Mouse (Mus musculus) heart, embryonic 14.5 days (tissue): ENCODE data around the gene Inpp4b. TPM values are rescaled to one million over a fixed set of nuclear protein-coding genes. Genes with fewer than 3 reads are reported as not detected.

Experiments used
- ATAC-seq: fragments of 200-750 bp; cut with Nextera tagmentation; 2 replicates; pipeline ENCODE4 v1.8.0; 2017; ENCODE audit warnings: low read depth, moderate TSS enrichment; ENCODE audit not compliant: insufficient number of reproducible peaks, insufficient read depth, low FRiP score
- H3K27ac ChIP-seq, 2 experiments: fragments of 200-500 bp in 1 of 2; fragments of 300-500 bp in 1 of 2; sonication (generic) in 1 of 2; replicated peaks in 1 of 2; 2 replicates each; pipeline ENCODE4 v1.5.1; 2012 to 2014; ENCODE audit warnings: low read depth in 2 of 2, low read length in 2 of 2, control low read depth in 1 of 2, mild to moderate bottlenecking in 1 of 2, mixed read lengths in 1 of 2; ENCODE audit not compliant: control insufficient read depth in 1 of 2, insufficient read depth in 1 of 2
- H3K27me3 ChIP-seq: fragments of 300-500 bp; sonication (generic); 2 replicates; pipeline ENCODE4 v1.6.1; 2014; ENCODE audit warnings: mild to moderate bottlenecking, low read length, control low read depth; ENCODE audit not compliant: control insufficient read depth, insufficient read depth
- H3K36me3 ChIP-seq: fragments of 300-500 bp; sonication (generic); 2 replicates; pipeline ENCODE4 v1.6.1; 2014; ENCODE audit warnings: mild to moderate bottlenecking, control low read depth, low read length, mixed read lengths; ENCODE audit not compliant: control insufficient read depth, insufficient read depth
- H3K4me1 ChIP-seq, 2 experiments: fragments of 200-500 bp in 1 of 2; fragments of 300-500 bp in 1 of 2; sonication (generic) in 1 of 2; 2 replicates each; pipeline ENCODE4 v1.6.1; 2012 to 2014; ENCODE audit warnings: low read length in 2 of 2, control low read depth in 1 of 2, mixed read lengths in 1 of 2; ENCODE audit not compliant: control insufficient read depth in 2 of 2, insufficient read depth in 2 of 2
- H3K4me2 ChIP-seq: fragments of 300-500 bp; sonication (generic); 2 replicates; pipeline ENCODE4 v1.6.1; 2014; ENCODE audit warnings: mild to moderate bottlenecking, low read length
- H3K4me3 ChIP-seq, 2 experiments: fragments of 200-500 bp in 1 of 2; fragments of 300-500 bp in 1 of 2; sonication (generic) in 1 of 2; 2 replicates each; pipeline ENCODE4 v1.5.1; 2012 to 2014; ENCODE audit warnings: low read length in 2 of 2, mild to moderate bottlenecking in 2 of 2, control low read depth in 1 of 2, low read depth in 1 of 2, moderate library complexity in 1 of 2; ENCODE audit not compliant: control insufficient read depth in 1 of 2, insufficient read depth in 1 of 2
- H3K9ac ChIP-seq: fragments of 300-500 bp; sonication (generic); 2 replicates; pipeline ENCODE4 v1.6.1; 2014; ENCODE audit warnings: mild to moderate bottlenecking, low read length
- H3K9me3 ChIP-seq: fragments of 300-500 bp; sonication (generic); 2 replicates; pipeline ENCODE4 v1.6.1; 2016; ENCODE audit warnings: low read length, control low read depth; ENCODE audit not compliant: control insufficient read depth
- WGBS: fragments of 180-500 bp; shearing (Covaris S2); extraction: QIAGEN DNeasy Blood & Tissue Kit; methylation state at CpG from one replicate; pipeline ENCODE4 v1.1.7; 2014; 5-methylcytosine and 5-hydroxymethylcytosine counted together
- polyA plus RNA-seq: library from polyadenylated mRNA; unstranded; fragments of >200 nt; fragmentation: Nextera tagmentation; extraction: Ambion mirVana; gene quantifications from 2 replicates; pipeline ENCODE4 v1.2.1, GENCODE M21; 2014

The Inpp4b gene
- polyA plus RNA-seq, 1 experiment from 2014 or later, result 15.7 TPM

GRCm38 (mm10) chr8:81466776-81467175 is 124.4 kb downstream of the Inpp4b start:
- H3K9me3 ChIP-seq, result no peaks in the 10 kb centered on the region
- H3K9ac ChIP-seq, result no peak overlapping the region
- no peak overlapping the region for H3K27ac ChIP-seq
- 66% methylated on average over 2 of the region's 2 CpGs for WGBS
- no peak overlapping the region for H3K4me3 ChIP-seq
- no peaks in the 10 kb centered on the region for H3K36me3 ChIP-seq
- H3K4me1 ChIP-seq, result no peaks in the 10 kb centered on the region
- ATAC-seq, result no peak
- no peak overlapping the region for H3K4me2 ChIP-seq
- H3K27me3 ChIP-seq, result no peaks in the 10 kb centered on the region

GRCm38 (mm10) chr8:81478674-81479073 is 136.3 kb downstream of the Inpp4b start:
- no peak for ATAC-seq
- Histone ChIP-seq H3K4me1 (no peaks in the 10 kb centered on the region), H3K27ac (no peak overlapping the region), H3K9ac (no peak overlapping the region), H3K36me3 (no peaks in the 10 kb centered on the region), H3K4me3 (no peak overlapping the region), H3K9me3 (no peaks in the 10 kb centered on the region), H3K4me2 (no peak overlapping the region), H3K27me3 (no peaks in the 10 kb centered on the region)
- 28% methylated on average over 3 of the region's 3 CpGs for WGBS

DNA sequence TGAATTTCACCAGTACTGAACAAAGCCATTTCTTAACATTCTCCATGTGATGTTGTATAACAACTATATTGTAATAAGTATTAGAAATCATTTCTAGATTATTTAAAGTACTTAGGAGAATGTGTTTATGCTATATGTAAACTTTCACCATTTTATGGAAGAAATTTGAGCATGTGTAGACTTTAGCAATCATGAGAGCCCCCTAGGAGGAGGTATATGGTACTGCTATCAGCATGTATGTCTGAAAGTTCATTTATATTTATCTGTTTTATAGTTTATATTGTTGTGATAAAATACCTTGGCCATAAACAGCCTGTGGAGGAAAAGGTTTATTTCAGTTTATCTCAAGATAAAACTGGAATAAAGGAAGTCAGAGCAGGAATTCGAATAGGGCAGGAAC is 141.5 kb downstream of the Inpp4b start:
- 67% methylated on average over 1 of the region's 1 CpGs for WGBS
- no peaks in the 10 kb centered on the region for H3K27me3 ChIP-seq
- ATAC-seq, result no peak
- no peak overlapping the region for H3K4me3 ChIP-seq
- no peaks in the 10 kb centered on the region for H3K9me3 ChIP-seq
- H3K4me1 ChIP-seq, result no peaks in the 10 kb centered on the region
- no peak overlapping the region for H3K27ac ChIP-seq
- H3K4me2 ChIP-seq, result no peak overlapping the region
- H3K36me3 ChIP-seq, result no peaks in the 10 kb centered on the region
- H3K9ac ChIP-seq, result no peak overlapping the region

DNA sequence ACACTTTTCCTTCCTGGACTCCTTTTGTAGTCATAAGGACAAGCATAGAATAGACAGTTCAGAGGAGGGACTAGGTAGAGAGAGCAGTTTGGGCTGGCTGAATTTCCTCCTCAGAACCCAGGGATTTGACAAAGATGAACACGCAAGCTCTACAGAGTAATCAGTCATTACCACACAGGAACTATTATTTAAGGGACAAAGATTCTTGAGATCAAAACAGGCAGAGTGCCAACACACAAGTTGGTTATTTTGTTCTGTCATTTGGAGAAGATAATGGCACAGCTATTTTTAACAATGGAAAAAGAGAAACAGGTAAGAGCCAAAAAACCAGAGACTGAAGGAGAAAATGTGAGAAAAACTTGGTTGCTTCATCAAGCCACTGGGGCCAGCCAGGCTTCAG is 143.3 kb downstream of the Inpp4b start:
- no peak for ATAC-seq
- H3K4me3 ChIP-seq, result no peak overlapping the region
- H3K4me2 ChIP-seq, result no peak overlapping the region
- H3K36me3 ChIP-seq, result no peaks in the 10 kb centered on the region
- H3K9me3 ChIP-seq, result no peaks in the 10 kb centered on the region
- no peak overlapping the region for H3K27ac ChIP-seq
- H3K27me3 ChIP-seq, result no peaks in the 10 kb centered on the region
- 60% methylated on average over 1 of the region's 1 CpGs for WGBS
- no peaks in the 10 kb centered on the region for H3K4me1 ChIP-seq
- H3K9ac ChIP-seq, result no peak overlapping the region

GRCm38 (mm10) chr8:81489894-81490661 is 147.7 kb downstream of the Inpp4b start:
- Histone ChIP-seq H3K36me3 (no peaks in the 10 kb centered on the region), H3K9me3 (no peaks in the 10 kb centered on the region), H3K27me3 (no peaks in the 10 kb centered on the region), H3K27ac (no peak overlapping the region), H3K4me2 (no peak overlapping the region), H3K9ac (no peak overlapping the region), H3K4me1 (no peaks in the 10 kb centered on the region), H3K4me3 (no peak overlapping the region)
- ATAC-seq, result no peak
- WGBS, result 86% methylated on average over 2 of the region's 2 CpGs

GRCm38 (mm10) chr8:81491097-81491705 is 148.8 kb downstream of the Inpp4b start:
- Histone ChIP-seq H3K27ac (no peak overlapping the region), H3K9me3 (no peaks in the 10 kb centered on the region)
- WGBS, result 58% methylated on average over 2 of the region's 2 CpGs

GRCm38 (mm10) chr8:81491706-81492204 is 149.4 kb downstream of the Inpp4b start:
- WGBS, result 65% methylated on average over 3 of the region's 3 CpGs
- no peak for ATAC-seq
- Histone ChIP-seq H3K27ac (no peak overlapping the region), H3K4me3 (no peak overlapping the region), H3K4me2 (no peak overlapping the region), H3K27me3 (no peaks in the 10 kb centered on the region), H3K9ac (no peak overlapping the region), H3K36me3 (no peaks in the 10 kb centered on the region), H3K4me1 (no peaks in the 10 kb centered on the region), H3K9me3 (no peaks in the 10 kb centered on the region)

More at GRCm38 (mm10) chr8:81491097-81491705, 148.8 kb downstream of the Inpp4b start:
- no peaks in the 10 kb centered on the region for H3K36me3 ChIP-seq
- H3K9ac ChIP-seq, result no peak overlapping the region
- no peak overlapping the region for H3K4me2 ChIP-seq
- ATAC-seq, result no peak
- no peaks in the 10 kb centered on the region for H3K27me3 ChIP-seq
- no peak overlapping the region for H3K4me3 ChIP-seq
- no peaks in the 10 kb centered on the region for H3K4me1 ChIP-seq
